Mouse (Mus musculus) heart, embryonic 11.5 days (tissue): ENCODE results near the gene Erh. TPM values are rescaled to one million over a fixed set of nuclear protein-coding genes. Genes with fewer than 3 reads are reported as not detected.

Experiments used
- ATAC-seq: fragments of 200-750 bp; cut with Nextera tagmentation; replicated peaks from 2 replicates; pipeline ENCODE4 v1.8.0; 2017; ENCODE audit warnings: moderate library complexity; ENCODE audit not compliant: insufficient number of reproducible peaks, low FRiP score, low TSS enrichment
- H3K27ac ChIP-seq: fragments of 300-500 bp; sonication (generic); 2 replicates; pipeline ENCODE4 v1.5.1; 2014; ENCODE audit warnings: mild to moderate bottlenecking, low read depth, low read length
- H3K27me3 ChIP-seq: fragments of 300-500 bp; sonication (generic); 2 replicates; pipeline ENCODE4 v1.6.1; 2014; ENCODE audit warnings: mild to moderate bottlenecking, low read length, mixed read lengths; ENCODE audit not compliant: control insufficient read depth, insufficient read depth
- H3K36me3 ChIP-seq: fragments of 300-500 bp; sonication (generic); 2 replicates; pipeline ENCODE4 v1.6.1; 2014; ENCODE audit warnings: mild to moderate bottlenecking, low read length, moderate library complexity, mixed read lengths; ENCODE audit not compliant: control insufficient read depth, insufficient read depth
- H3K4me1 ChIP-seq: fragments of 300-500 bp; sonication (generic); 2 replicates; pipeline ENCODE4 v1.6.1; 2014; ENCODE audit warnings: low read length; ENCODE audit not compliant: control insufficient read depth, insufficient read depth
- H3K4me2 ChIP-seq: fragments of 300-500 bp; sonication (generic); 2 replicates; pipeline ENCODE4 v1.6.1; 2014; ENCODE audit warnings: mild to moderate bottlenecking, moderate library complexity
- H3K4me3 ChIP-seq: fragments of 300-500 bp; sonication (generic); 2 replicates; pipeline ENCODE4 v1.5.1; 2014; ENCODE audit warnings: low read depth, low read length
- H3K9ac ChIP-seq: fragments of 300-500 bp; sonication (generic); 2 replicates; pipeline ENCODE4 v1.6.1; 2014; ENCODE audit warnings: mild to moderate bottlenecking, low read depth, low read length, moderate library complexity
- H3K9me3 ChIP-seq: fragments of 300-500 bp; sonication (generic); replicated peaks from 2 replicates; pipeline ENCODE4 v1.6.1; 2016; ENCODE audit warnings: low read length; ENCODE audit not compliant: control insufficient read depth
- WGBS: fragments of 180-500 bp; shearing (Covaris S2); extraction: QIAGEN DNeasy Blood & Tissue Kit; methylation state at CpG from one replicate; pipeline ENCODE4 v1.1.7; 2014; ENCODE audit not compliant: insufficient replicate concordance; 5-methylcytosine and 5-hydroxymethylcytosine counted together
- polyA plus RNA-seq: library from polyadenylated mRNA; unstranded; fragments of >200 nt; fragmentation: Nextera tagmentation; extraction: Ambion mirVana; gene quantifications from 2 replicates; pipeline ENCODE4 v1.2.1, GENCODE M21; 2014

The Erh gene
- polyA plus RNA-seq, 1 experiment from 2014 or later, result 169 TPM

- WGBS, result 64% methylated on average over 1 of the region's 1 CpGs
- H3K4me1 ChIP-seq, result no peaks in the 10 kb centered on the region
- no peak overlapping the region for H3K9ac ChIP-seq
- H3K27me3 ChIP-seq, result no peaks in the 10 kb centered on the region
- no peak overlapping the region for H3K4me2 ChIP-seq
- H3K36me3 ChIP-seq, result no peaks in the 10 kb centered on the region
- no peak for ATAC-seq
- H3K27ac ChIP-seq, result no peak overlapping the region
- H3K4me3 ChIP-seq, result no peak overlapping the region
- H3K9me3 ChIP-seq, result no peaks in the 10 kb centered on the region
Measured at GRCm38 (mm10) chr12:80681340-80681739, 37.2 kb upstream of the Erh start.

GRCm38 (mm10) chr12:80673170-80673569 is 29.0 kb upstream of the Erh start:
- H3K4me2 ChIP-seq, result no peak overlapping the region
- no peak overlapping the region for H3K9ac ChIP-seq
- peaks cover 4% of the 10 kb centered on the region; the same call in 1 of the 2 replicates for H3K36me3 ChIP-seq
- H3K27ac ChIP-seq, result no peak overlapping the region
- no peak for ATAC-seq
- no peaks in the 10 kb centered on the region for H3K27me3 ChIP-seq
- H3K4me1 ChIP-seq, result no peaks in the 10 kb centered on the region
- H3K4me3 ChIP-seq, result no peak overlapping the region
- WGBS, result 24% methylated on average over 3 of the region's 3 CpGs
- H3K9me3 ChIP-seq, result no peaks in the 10 kb centered on the region

- Histone ChIP-seq H3K4me3 (no peak overlapping the region), H3K4me2 (no peak overlapping the region), H3K27ac (no peak overlapping the region), H3K4me1 (no peaks in the 10 kb centered on the region), H3K27me3 (no peaks in the 10 kb centered on the region), H3K36me3 (no peaks in the 10 kb centered on the region), H3K9ac (no peak overlapping the region), H3K9me3 (no peaks in the 10 kb centered on the region)
- 69% methylated on average over 2 of the region's 2 CpGs for WGBS
- no peak for ATAC-seq
Measured at GRCm38 (mm10) chr12:80668391-80668790, 24.2 kb upstream of the Erh start.

- ATAC-seq, result no peak
- WGBS, result 77% methylated on average over 2 of the region's 2 CpGs
- H3K4me1 ChIP-seq, result peaks cover 6% of the 10 kb centered on the region; the same call in 1 of the 2 replicates
- no peak overlapping the region for H3K4me2 ChIP-seq
- H3K4me3 ChIP-seq, result no peak overlapping the region
- no peaks in the 10 kb centered on the region for H3K27me3 ChIP-seq
- H3K9ac ChIP-seq, result no peak overlapping the region
- no peaks in the 10 kb centered on the region for H3K9me3 ChIP-seq
- no peak overlapping the region for H3K27ac ChIP-seq
- no peaks in the 10 kb centered on the region for H3K36me3 ChIP-seq
Measured at GRCm38 (mm10) chr12:80663935-80664334, 19.8 kb upstream of the Erh start.

- ATAC-seq, result no peak
- Histone ChIP-seq H3K9ac (no peak overlapping the region), H3K27me3 (no peaks in the 10 kb centered on the region), H3K4me3 (no peak overlapping the region), H3K36me3 (no peaks in the 10 kb centered on the region), H3K4me2 (no peak overlapping the region), H3K27ac (no peak overlapping the region), H3K9me3 (no peaks in the 10 kb centered on the region), H3K4me1 (peaks cover 6% of the 10 kb centered on the region; the same call in 1 of the 2 replicates)
- WGBS, result 64% methylated on average over 10 of the region's 10 CpGs
Measured at GRCm38 (mm10) chr12:80662322-80662721, 18.2 kb upstream of the Erh start.

GRCm38 (mm10) chr12:80658661-80659060 is 14.5 kb upstream of the Erh start:
- Histone ChIP-seq H3K9ac (no peak overlapping the region), H3K36me3 (no peaks in the 10 kb centered on the region), H3K27ac (no peak overlapping the region), H3K4me2 (no peak overlapping the region), H3K4me1 (peaks cover 6% of the 10 kb centered on the region; the same call in 1 of the 2 replicates), H3K27me3 (no peaks in the 10 kb centered on the region), H3K9me3 (no peaks in the 10 kb centered on the region), H3K4me3 (no peak overlapping the region)
- 82% methylated on average over 6 of the region's 6 CpGs for WGBS
- no peak for ATAC-seq

- Histone ChIP-seq H3K36me3 (no peaks in the 10 kb centered on the region), H3K9ac (no peak overlapping the region), H3K27me3 (no peaks in the 10 kb centered on the region), H3K4me3 (no peak overlapping the region), H3K27ac (no peak overlapping the region), H3K4me1 (no peaks in the 10 kb centered on the region), H3K4me2 (no peak overlapping the region), H3K9me3 (no peaks in the 10 kb centered on the region)
- WGBS, result 86% methylated on average over 3 of the region's 3 CpGs
- ATAC-seq, result no peak
Measured at GRCm38 (mm10) chr12:80654659-80655025, 10.5 kb upstream of the Erh start.

GRCm38 (mm10) chr12:80653951-80654658 is 10.0 kb upstream of the Erh start:
- Histone ChIP-seq H3K9ac (no peak overlapping the region), H3K4me2 (no peak overlapping the region), H3K9me3 (no peaks in the 10 kb centered on the region), H3K27ac (no peak overlapping the region), H3K27me3 (no peaks in the 10 kb centered on the region), H3K4me1 (no peaks in the 10 kb centered on the region), H3K4me3 (no peak overlapping the region), H3K36me3 (no peaks in the 10 kb centered on the region)
- WGBS, result 81% methylated on average over 7 of the region's 7 CpGs
- ATAC-seq, result no peak

GRCm38 (mm10) chr12:80646377-80646776 is 2.2 kb upstream of the Erh start:
- H3K9me3 ChIP-seq, result no peaks in the 10 kb centered on the region
- peaks cover 21% of the 10 kb centered on the region for H3K4me1 ChIP-seq
- no peak overlapping the region for H3K9ac ChIP-seq
- H3K27me3 ChIP-seq, result no peaks in the 10 kb centered on the region
- H3K27ac ChIP-seq, result no peak overlapping the region
- 91% methylated on average over 3 of the region's 3 CpGs for WGBS
- ATAC-seq, result no peak
- H3K4me3 ChIP-seq, result no peak overlapping the region
- no peaks in the 10 kb centered on the region for H3K36me3 ChIP-seq
- no peak overlapping the region; the same call in 1 of the 2 replicates for H3K4me2 ChIP-seq
